Mouse (Mus musculus): Measurements from ENCODE around the gene Actr5.

Actr5 gene

DNA sequence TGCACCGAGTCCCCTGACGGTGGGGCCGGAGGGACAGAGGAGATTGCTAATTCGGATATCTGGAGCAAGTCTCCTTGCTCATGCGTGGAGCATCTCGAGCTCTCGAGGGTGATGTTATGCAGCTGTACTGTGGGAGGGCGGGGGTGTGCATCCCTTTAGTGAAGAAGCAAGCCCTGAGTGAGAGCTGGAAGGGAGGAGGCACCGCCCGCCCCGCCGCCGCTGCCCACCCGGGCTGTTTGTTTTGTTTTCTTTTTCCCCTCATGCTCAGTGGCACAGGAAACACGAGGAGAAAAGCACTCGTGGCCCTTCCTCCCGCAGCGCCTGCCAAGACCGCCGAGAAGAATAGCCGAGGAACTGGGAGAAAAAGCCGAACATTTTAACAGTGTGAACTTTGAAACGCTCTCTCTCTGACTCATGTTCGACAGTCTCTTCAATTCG lies 63.1 kb downstream of the Actr5 start:
- no peak for DNase-seq (ENCODE audit: low spot score)
